Mouse (Mus musculus): ENCODE measurements at regions not wholly inside any gene's neighbourhood (a gene's known extent, or its start where the extent isn't known, plus 50 kb on each side); places are given as distances from the start of the nearest gene placed in this dataset.

DNA sequence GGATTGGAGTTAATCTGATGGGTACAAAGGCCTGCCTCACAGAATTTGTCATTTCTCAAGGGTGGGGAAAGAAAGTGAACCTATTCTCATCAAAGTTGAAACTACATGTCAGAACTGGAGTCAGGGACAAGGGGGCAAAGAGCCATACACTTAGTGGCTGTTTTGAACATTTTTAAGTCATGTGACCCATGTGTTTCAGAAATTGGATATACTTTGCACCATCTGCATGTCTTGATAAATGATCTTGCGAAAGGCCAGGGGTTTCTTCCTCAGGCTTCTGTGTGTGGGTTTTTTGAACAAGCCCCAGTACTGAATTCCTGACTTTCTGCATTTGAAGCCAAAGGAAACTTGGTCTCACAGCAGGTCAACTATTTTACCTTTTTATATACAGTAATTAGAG, 911.7 kb upstream of the Lrrc6 start:
- 100% methylated on average over 1 of the region's 1 CpGs for WGBS
- H3K4me2 ChIP-seq (ENCODE audit: low read depth) = no peak overlapping the region
- no peaks in the 10 kb centered on the region for H3K4me1 ChIP-seq (ENCODE audit: control insufficient read depth, insufficient read depth, low read length)
- no peak overlapping the region for H3K4me3 ChIP-seq (ENCODE audit: low read depth, low read length)
- H3K27ac ChIP-seq (ENCODE audit: low read depth, low read length) = no peak overlapping the region
- H3K27me3 ChIP-seq (ENCODE audit: control insufficient read depth, insufficient read depth, low read length) = no peaks in the 10 kb centered on the region
- DNase-seq (ENCODE audit: low spot score) (no peak), ATAC-seq (ENCODE audit: insufficient read depth, low FRiP score, low TSS enrichment) (no peak)
- H3K9ac ChIP-seq (ENCODE audit: low read length) = no peak overlapping the region
- H3K9me3 ChIP-seq (ENCODE audit: control insufficient read depth, low read length) = no peaks in the 10 kb centered on the region
- H3K36me3 ChIP-seq (ENCODE audit: control insufficient read depth, insufficient read depth, low read length) = no peaks in the 10 kb centered on the region

DNA sequence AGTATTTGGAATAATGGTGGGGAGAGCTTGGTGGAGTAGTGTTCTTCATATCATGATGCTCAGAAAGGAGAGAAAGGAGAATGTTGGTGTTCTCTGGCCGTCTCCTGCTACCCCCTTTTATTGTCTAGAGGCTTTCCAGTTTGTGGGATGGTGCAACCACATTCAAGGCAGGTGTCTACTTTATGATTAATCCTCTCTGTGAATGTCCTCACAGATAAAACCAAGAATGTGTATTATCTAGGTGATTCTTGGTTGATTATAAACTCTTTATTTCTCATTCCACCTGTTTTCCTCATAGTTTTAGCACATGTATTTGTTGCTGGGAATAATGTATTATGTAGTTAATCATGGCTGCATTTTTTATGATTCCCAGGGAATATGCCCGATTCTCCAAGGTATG, 910.9 kb upstream of the Lrrc6 start:
- Histone ChIP-seq H3K4me1 (ENCODE audit: control insufficient read depth, insufficient read depth, low read length) (no peaks in the 10 kb centered on the region), H3K36me3 (ENCODE audit: control insufficient read depth, insufficient read depth, low read length) (no peaks in the 10 kb centered on the region), H3K27ac (ENCODE audit: low read depth, low read length) (no peak overlapping the region), H3K27me3 (ENCODE audit: control insufficient read depth, insufficient read depth, low read length) (no peaks in the 10 kb centered on the region), H3K4me2 (ENCODE audit: low read depth) (no peak overlapping the region), H3K9me3 (ENCODE audit: control insufficient read depth, low read length) (no peaks in the 10 kb centered on the region), H3K4me3 (ENCODE audit: low read depth, low read length) (no peak overlapping the region), H3K9ac (ENCODE audit: low read length) (no peak overlapping the region)
- WGBS = 84% methylated on average over 2 of the region's 2 CpGs
- DNase-seq (ENCODE audit: low spot score) (no peak), ATAC-seq (ENCODE audit: insufficient read depth, low FRiP score, low TSS enrichment) (no peak)

- DNase-seq (ENCODE audit: low spot score) (no peak), ATAC-seq (ENCODE audit: insufficient read depth, low FRiP score, low TSS enrichment) (no peak)
- H3K36me3 ChIP-seq (ENCODE audit: control insufficient read depth, insufficient read depth, low read length) = no peaks in the 10 kb centered on the region
- H3K27ac ChIP-seq (ENCODE audit: low read depth, low read length) = no peak overlapping the region
- no peaks in the 10 kb centered on the region for H3K4me1 ChIP-seq (ENCODE audit: control insufficient read depth, insufficient read depth, low read length)
- no peak overlapping the region for H3K4me2 ChIP-seq (ENCODE audit: low read depth)
- no peaks in the 10 kb centered on the region for H3K9me3 ChIP-seq (ENCODE audit: control insufficient read depth, low read length)
- no peak overlapping the region for H3K9ac ChIP-seq (ENCODE audit: low read length)
- H3K4me3 ChIP-seq (ENCODE audit: low read depth, low read length) = no peak overlapping the region
- WGBS = 87% methylated on average over 1 of the region's 1 CpGs
- H3K27me3 ChIP-seq (ENCODE audit: control insufficient read depth, insufficient read depth, low read length) = no peaks in the 10 kb centered on the region
Measured at GRCm38 (mm10) chr15:67410012-67410411, 909.3 kb upstream of the Lrrc6 start.

DNA sequence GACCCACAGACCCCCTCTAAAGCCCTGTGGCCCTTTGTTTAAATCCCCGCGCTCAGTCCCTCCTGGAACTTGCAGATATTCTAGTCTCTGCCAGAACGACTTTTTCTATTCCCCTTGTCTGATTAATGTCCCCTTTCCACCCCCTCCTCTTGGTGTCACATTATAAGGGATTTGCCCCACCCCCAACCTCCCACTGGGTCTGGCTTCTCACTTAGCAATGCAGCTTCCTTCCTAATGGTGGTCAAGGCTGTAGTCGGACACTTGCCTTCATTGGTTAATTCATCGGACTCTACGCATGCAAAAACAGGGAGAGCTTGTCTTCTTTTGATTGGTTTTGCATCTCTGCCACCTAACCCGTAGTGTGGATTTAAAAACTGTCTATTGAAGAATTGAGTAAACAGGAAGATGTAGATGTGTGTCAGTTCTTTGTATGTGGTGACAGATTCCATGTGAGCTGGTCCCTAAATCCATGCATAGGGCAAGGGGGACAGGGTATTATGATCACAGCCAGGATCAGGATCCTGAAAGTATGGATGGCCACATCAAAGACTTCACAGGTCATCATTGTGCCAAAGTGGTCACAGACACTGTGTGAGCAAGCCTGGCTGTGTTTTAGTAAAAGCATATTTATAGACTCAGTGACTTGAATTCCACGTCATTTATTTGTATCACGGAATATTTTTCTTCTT, 908.3 kb upstream of the Lrrc6 start:
- no peak for ATAC-seq (ENCODE audit: insufficient read depth, low FRiP score, low TSS enrichment)
- H3K9ac ChIP-seq (ENCODE audit: low read length) = no peak overlapping the region
- H3K4me2 ChIP-seq (ENCODE audit: low read depth) = no peak overlapping the region
- DNase-seq (ENCODE audit: low spot score) = peak; percentile 14
- H3K9me3 ChIP-seq (ENCODE audit: control insufficient read depth, low read length) = no peaks in the 10 kb centered on the region
- H3K36me3 ChIP-seq (ENCODE audit: control insufficient read depth, insufficient read depth, low read length) = no peaks in the 10 kb centered on the region
- H3K27me3 ChIP-seq (ENCODE audit: control insufficient read depth, insufficient read depth, low read length) = no peaks in the 10 kb centered on the region
- no peak overlapping the region for H3K27ac ChIP-seq (ENCODE audit: low read depth, low read length)
- no peak overlapping the region for H3K4me3 ChIP-seq (ENCODE audit: low read depth, low read length)
- H3K4me1 ChIP-seq (ENCODE audit: control insufficient read depth, insufficient read depth, low read length) = no peaks in the 10 kb centered on the region
- WGBS = 74% methylated on average over 9 of the region's 9 CpGs

DNA sequence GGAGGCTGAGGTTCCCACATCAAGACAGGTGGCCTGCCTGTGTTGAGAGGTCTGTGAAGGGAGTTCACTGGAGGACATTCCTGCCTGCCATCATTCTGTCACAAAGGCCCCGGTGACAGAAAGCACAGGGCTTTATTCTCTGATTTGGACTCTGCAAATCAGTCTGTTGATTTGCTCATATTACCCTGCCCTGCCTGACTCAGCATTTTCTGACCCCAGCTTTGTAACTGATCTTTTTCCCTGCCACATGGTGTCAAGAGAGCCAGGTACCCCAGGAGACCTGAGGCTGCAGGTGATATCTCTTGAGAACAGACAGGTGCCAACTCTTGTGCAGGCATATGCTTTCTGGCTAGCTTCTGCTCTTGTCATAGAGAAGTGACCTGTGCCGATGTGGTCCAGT, 906.5 kb upstream of the Lrrc6 start:
- ATAC-seq (ENCODE audit: insufficient read depth, low FRiP score, low TSS enrichment) = no peak
- Histone ChIP-seq H3K27me3 (ENCODE audit: control insufficient read depth, insufficient read depth, low read length) (no peaks in the 10 kb centered on the region), H3K4me2 (ENCODE audit: low read depth) (no peak overlapping the region), H3K9me3 (ENCODE audit: control insufficient read depth, low read length) (no peaks in the 10 kb centered on the region), H3K4me3 (ENCODE audit: low read depth, low read length) (no peak overlapping the region), H3K27ac (ENCODE audit: low read depth, low read length) (no peak overlapping the region), H3K36me3 (ENCODE audit: control insufficient read depth, insufficient read depth, low read length) (no peaks in the 10 kb centered on the region), H3K4me1 (ENCODE audit: control insufficient read depth, insufficient read depth, low read length) (no peaks in the 10 kb centered on the region), H3K9ac (ENCODE audit: low read length) (no peak overlapping the region)
- no peak for DNase-seq (ENCODE audit: low spot score)
- WGBS = 77% methylated on average over 2 of the region's 2 CpGs

GRCm38 (mm10) chr15:67405523-67405922, 904.8 kb upstream of the Lrrc6 start:
- ATAC-seq (ENCODE audit: insufficient read depth, low FRiP score, low TSS enrichment) (no peak), DNase-seq (ENCODE audit: low spot score) (no peak)
- Histone ChIP-seq H3K4me2 (ENCODE audit: low read depth) (no peak overlapping the region), H3K4me1 (ENCODE audit: control insufficient read depth, insufficient read depth, low read length) (no peaks in the 10 kb centered on the region), H3K9me3 (ENCODE audit: control insufficient read depth, low read length) (no peaks in the 10 kb centered on the region), H3K27me3 (ENCODE audit: control insufficient read depth, insufficient read depth, low read length) (no peaks in the 10 kb centered on the region), H3K4me3 (ENCODE audit: low read depth, low read length) (no peak overlapping the region), H3K27ac (ENCODE audit: low read depth, low read length) (no peak overlapping the region), H3K36me3 (ENCODE audit: control insufficient read depth, insufficient read depth, low read length) (no peaks in the 10 kb centered on the region), H3K9ac (ENCODE audit: low read length) (no peak overlapping the region)
- 72% methylated on average over 2 of the region's 2 CpGs for WGBS

- no peaks in the 10 kb centered on the region for H3K4me1 ChIP-seq (ENCODE audit: control insufficient read depth, insufficient read depth, low read length)
- WGBS = 78% methylated on average over 2 of the region's 2 CpGs
- no peak for ATAC-seq (ENCODE audit: insufficient read depth, low FRiP score, low TSS enrichment)
Measured at GRCm38 (mm10) chr15:67405011-67405410, 904.3 kb upstream of the Lrrc6 start.

DNA sequence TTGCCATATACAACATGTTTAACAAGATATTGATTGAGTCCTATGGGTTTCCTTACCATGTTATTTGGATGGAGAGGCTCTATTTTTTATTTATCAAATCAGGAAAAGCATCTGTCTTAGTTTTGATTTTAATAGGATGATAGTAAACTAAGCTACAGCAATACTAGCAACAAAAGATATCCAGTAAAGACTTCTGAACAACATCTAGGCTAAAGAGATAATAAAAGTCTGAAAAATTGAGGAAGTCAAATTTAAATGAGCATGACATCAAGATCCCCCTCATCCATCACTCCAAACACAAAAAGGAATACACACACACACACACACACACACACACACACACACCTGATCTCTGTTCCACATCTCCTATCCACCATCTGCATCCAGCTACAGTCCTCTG, 901.6 kb upstream of the Lrrc6 start:
- ATAC-seq (ENCODE audit: insufficient read depth, low FRiP score, low TSS enrichment) (no peak), DNase-seq (ENCODE audit: low spot score) (no peak)
- Histone ChIP-seq H3K36me3 (ENCODE audit: control insufficient read depth, insufficient read depth, low read length) (no peaks in the 10 kb centered on the region), H3K9ac (ENCODE audit: low read length) (no peak overlapping the region), H3K4me3 (ENCODE audit: low read depth, low read length) (no peak overlapping the region), H3K4me1 (ENCODE audit: control insufficient read depth, insufficient read depth, low read length) (no peaks in the 10 kb centered on the region), H3K9me3 (ENCODE audit: control insufficient read depth, low read length) (no peaks in the 10 kb centered on the region), H3K27me3 (ENCODE audit: control insufficient read depth, insufficient read depth, low read length) (no peaks in the 10 kb centered on the region), H3K27ac (ENCODE audit: low read depth, low read length) (no peak overlapping the region), H3K4me2 (ENCODE audit: low read depth) (no peak overlapping the region)

More at GRCm38 (mm10) chr15:67405011-67405410, 904.3 kb upstream of the Lrrc6 start:
- H3K27ac ChIP-seq (ENCODE audit: low read depth, low read length) = no peak overlapping the region
- no peaks in the 10 kb centered on the region for H3K9me3 ChIP-seq (ENCODE audit: control insufficient read depth, low read length)
- DNase-seq (ENCODE audit: low spot score) = no peak
- no peak overlapping the region for H3K4me3 ChIP-seq (ENCODE audit: low read depth, low read length)
- H3K9ac ChIP-seq (ENCODE audit: low read length) = no peak overlapping the region
- H3K36me3 ChIP-seq (ENCODE audit: control insufficient read depth, insufficient read depth, low read length) = no peaks in the 10 kb centered on the region
- no peak overlapping the region for H3K4me2 ChIP-seq (ENCODE audit: low read depth)
- H3K27me3 ChIP-seq (ENCODE audit: control insufficient read depth, insufficient read depth, low read length) = no peaks in the 10 kb centered on the region

- H3K36me3 ChIP-seq (ENCODE audit: control insufficient read depth, insufficient read depth, low read length) = no peaks in the 10 kb centered on the region
- H3K27ac ChIP-seq (ENCODE audit: low read depth, low read length) = no peak overlapping the region
- H3K4me3 ChIP-seq (ENCODE audit: low read depth, low read length) = no peak overlapping the region
- H3K9me3 ChIP-seq (ENCODE audit: control insufficient read depth, low read length) = no peaks in the 10 kb centered on the region
- no peak for ATAC-seq (ENCODE audit: insufficient read depth, low FRiP score, low TSS enrichment)
- H3K4me1 ChIP-seq (ENCODE audit: control insufficient read depth, insufficient read depth, low read length) = no peaks in the 10 kb centered on the region
- H3K9ac ChIP-seq (ENCODE audit: low read length) = no peak overlapping the region
- 88% methylated on average over 5 of the region's 5 CpGs for WGBS
- H3K4me2 ChIP-seq (ENCODE audit: low read depth) = no peak overlapping the region
- DNase-seq (ENCODE audit: low spot score) = no peak
- H3K27me3 ChIP-seq (ENCODE audit: control insufficient read depth, insufficient read depth, low read length) = no peaks in the 10 kb centered on the region
Measured at GRCm38 (mm10) chr15:67397269-67397668, 896.6 kb upstream of the Lrrc6 start.
